Mouse (Mus musculus) retina, postnatal 1 day (tissue): ENCODE data around the gene Nfkbid.
A peak's percentile ranks its signal among the peaks of the same experiment; 100 is the strongest.
"Not testable (repeated sequence)": the region's sequence is repeated elsewhere in the genome, so short reads cannot be mapped to it uniquely, and the experiment has no call there.

Experiments used
- DNase-seq: peaks from one replicate; pipeline ENCODE4 v3.0.0-alpha.2; 2012

The Nfkbid gene

DNA sequence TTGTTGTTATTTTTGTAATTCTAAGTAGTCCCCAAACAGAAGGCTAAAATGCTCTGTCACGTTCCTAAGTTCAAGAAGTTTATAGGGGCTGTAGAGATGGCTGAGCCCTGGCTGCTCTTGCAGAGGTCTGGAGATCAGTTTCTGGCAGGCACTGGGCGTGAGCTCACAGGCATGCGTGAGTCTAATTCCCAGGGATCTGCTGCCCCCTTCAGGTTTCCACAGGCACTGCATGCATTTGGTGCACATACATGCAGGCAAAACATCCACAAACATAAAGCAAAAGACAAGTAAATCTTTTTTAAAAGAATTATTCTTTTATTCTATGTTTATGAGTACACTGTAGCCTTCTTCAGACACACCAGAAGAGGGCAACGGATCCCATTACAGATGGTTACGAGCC lies 50.9 kb downstream of the Nfkbid start:
- DNase-seq = peak; percentile 60

DNA sequence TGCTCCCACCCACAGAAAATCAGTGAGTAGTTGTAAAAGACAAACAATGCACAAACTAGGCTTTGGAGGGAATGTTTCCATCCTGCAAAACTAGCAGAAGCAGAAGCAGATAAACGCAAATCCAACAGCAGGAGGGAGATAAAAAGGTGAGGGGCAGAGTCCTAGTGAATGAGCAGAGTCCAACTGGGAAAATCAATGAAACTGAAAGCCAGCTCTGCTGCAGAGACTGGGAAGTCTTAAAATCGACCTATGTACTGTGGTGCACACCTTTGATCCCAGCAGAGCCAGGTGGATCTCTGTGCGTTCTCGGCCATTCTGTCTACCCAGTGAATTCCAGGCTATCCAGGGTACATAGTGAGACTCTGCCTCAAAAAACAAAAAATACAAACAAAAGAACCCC lies 53.5 kb downstream of the Nfkbid start:
- DNase-seq = no peak

DNA sequence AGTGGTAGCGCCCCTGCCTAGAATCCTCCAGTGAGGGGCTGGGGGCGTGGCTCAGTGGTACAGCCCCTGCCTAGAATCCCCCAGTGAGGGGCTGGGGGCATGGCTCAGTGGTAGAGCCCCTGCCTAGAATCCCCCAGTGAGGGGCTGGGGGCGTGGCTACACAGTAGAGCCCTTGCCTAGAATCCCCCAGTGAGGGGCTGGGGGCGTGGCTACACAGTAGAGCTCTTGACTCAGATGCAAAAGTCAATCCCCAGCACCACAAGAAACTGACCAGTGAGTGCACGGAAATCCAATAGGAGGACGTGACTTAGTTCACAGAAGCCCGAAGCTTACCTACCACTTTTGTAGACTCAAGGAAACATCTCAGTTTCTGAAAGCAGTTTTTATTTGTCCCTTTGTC lies 54.6 kb downstream of the Nfkbid start:
- DNase-seq = not testable (repeated sequence)

DNA sequence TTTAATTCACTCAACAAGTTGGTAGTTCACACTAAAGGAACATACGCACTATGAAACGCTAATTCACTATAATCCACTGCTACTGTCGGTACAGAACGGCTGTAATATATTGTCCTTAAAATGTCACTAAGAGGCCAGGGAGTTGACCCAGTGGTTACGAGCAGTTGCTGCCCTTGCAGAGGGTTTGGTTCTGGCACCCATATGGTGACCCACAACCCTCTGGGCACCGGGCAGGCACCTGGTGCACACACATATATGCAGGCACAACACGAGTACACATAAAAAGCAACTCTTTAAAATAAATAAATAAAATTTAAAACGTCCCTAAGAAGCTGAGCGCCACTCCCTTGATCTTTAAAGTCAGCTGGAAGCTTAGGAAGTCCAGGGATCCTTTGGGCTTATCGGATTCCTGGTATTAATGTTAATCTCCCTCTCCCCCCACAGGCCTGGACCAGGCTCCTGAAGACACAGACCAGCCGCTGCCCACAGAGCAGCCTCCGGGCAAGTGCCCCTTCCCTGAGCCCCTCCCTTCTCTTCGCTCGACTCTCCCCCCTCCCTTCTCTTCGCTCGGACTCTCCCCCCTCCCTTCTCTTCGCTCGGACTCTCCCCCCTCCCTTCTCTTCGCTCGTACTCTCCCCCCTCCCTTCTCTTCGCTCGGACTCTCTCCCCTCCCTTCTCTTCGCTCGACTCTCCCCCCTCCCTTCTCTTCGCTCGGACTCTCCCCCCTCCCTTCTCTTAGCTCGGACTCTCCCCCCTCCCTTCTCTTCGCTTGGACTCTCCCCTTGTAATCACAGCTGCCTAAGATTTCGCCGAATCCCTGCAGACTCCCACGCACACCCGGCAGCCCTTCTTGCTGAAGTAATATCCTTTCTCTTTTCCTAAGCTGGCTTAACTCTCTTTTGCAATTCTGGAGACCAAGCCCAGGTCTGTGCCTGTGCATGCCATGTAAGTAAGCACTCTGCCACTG lies 56.2 kb downstream of the Nfkbid start:
- peak; percentile 88 for DNase-seq
